Mouse (Mus musculus) stomach, embryonic 16.5 days (tissue): ENCODE data around the gene D930007J09Rik. TPM values are rescaled to one million over a fixed set of nuclear protein-coding genes. Genes with fewer than 3 reads are reported as not detected.

Experiments used
- ATAC-seq: fragments of 200-750 bp; cut with Nextera tagmentation; 2 replicates; pipeline ENCODE4 v1.8.0; 2017; ENCODE audit warnings: moderate number of reproducible peaks, moderate TSS enrichment; ENCODE audit not compliant: insufficient read depth, low FRiP score
- H3K27ac ChIP-seq: fragments of 300-500 bp; sonication (generic); 2 replicates; pipeline ENCODE4 v1.5.1; 2014; ENCODE audit warnings: low read length
- H3K27me3 ChIP-seq: fragments of 300-500 bp; sonication (generic); 2 replicates; pipeline ENCODE4 v1.6.1; 2014; ENCODE audit warnings: low read length, control low read depth, mixed read lengths; ENCODE audit not compliant: control insufficient read depth, insufficient read depth
- H3K36me3 ChIP-seq: fragments of 300-500 bp; sonication (generic); 2 replicates; pipeline ENCODE4 v1.6.1; 2014; ENCODE audit warnings: low read length; ENCODE audit not compliant: control insufficient read depth, insufficient read depth
- H3K4me1 ChIP-seq: fragments of 300-500 bp; sonication (generic); 2 replicates; pipeline ENCODE4 v1.6.1; 2014; ENCODE audit warnings: low read length, control low read depth, mixed read lengths; ENCODE audit not compliant: control insufficient read depth, insufficient read depth
- H3K4me2 ChIP-seq: fragments of 300-500 bp; sonication (generic); 2 replicates; pipeline ENCODE4 v1.6.1; 2014; ENCODE audit warnings: low read depth, low read length, mixed read lengths
- H3K4me3 ChIP-seq: fragments of 300-500 bp; sonication (generic); replicated peaks from 2 replicates; pipeline ENCODE4 v1.5.1; 2014; ENCODE audit warnings: mild to moderate bottlenecking, low read length
- H3K9ac ChIP-seq: fragments of 300-500 bp; sonication (generic); 2 replicates; pipeline ENCODE4 v1.6.1; 2014; ENCODE audit warnings: low read length
- H3K9me3 ChIP-seq: fragments of 300-500 bp; sonication (generic); replicated peaks from 2 replicates; pipeline ENCODE4 v1.6.1; 2016; ENCODE audit warnings: low read length, control low read depth; ENCODE audit not compliant: control insufficient read depth
- WGBS: fragments of 180-500 bp; shearing (Covaris S2); extraction: QIAGEN DNeasy Blood & Tissue Kit; methylation state at CpG from one replicate; pipeline ENCODE4 v1.1.7; 2014; 5-methylcytosine and 5-hydroxymethylcytosine counted together
- polyA plus RNA-seq: library from polyadenylated mRNA; unstranded; fragments of >200 nt; fragmentation: Nextera tagmentation; extraction: Ambion mirVana; gene quantifications from 2 replicates; pipeline ENCODE4 v1.2.1, GENCODE M21; 2015

The D930007J09Rik gene
- polyA plus RNA-seq, 1 experiment from 2014 or later, result not detected

DNA sequence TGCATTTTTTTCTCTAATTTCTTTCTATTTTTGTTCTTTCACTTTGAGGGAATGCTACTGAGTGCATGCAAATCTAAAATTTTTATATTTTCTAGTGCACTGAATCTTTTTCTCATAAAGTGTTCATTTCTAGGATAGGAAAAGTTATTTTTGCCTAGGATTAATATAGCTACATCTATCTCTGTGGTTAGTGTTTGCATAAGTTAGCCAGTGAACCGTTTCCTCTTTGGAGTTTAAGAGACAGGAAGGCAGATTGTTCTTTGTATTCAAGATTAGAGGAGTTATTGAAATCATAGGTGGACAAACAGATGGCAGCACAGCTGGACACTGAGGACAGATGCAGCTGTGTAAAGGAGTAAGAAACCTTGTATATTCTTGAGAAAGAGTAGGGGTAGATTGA, 36.7 kb upstream of the D930007J09Rik start:
- Histone ChIP-seq H3K4me1 (no peaks in the 10 kb centered on the region), H3K36me3 (no peaks in the 10 kb centered on the region), H3K4me2 (no peak overlapping the region), H3K4me3 (no peak overlapping the region), H3K27me3 (no peaks in the 10 kb centered on the region), H3K9ac (no peak overlapping the region), H3K27ac (no peak overlapping the region), H3K9me3 (no peaks in the 10 kb centered on the region)
- ATAC-seq, result no peak
- 33% methylated on average over 1 of the region's 1 CpGs for WGBS

GRCm38 (mm10) chr13:32834513-32834912, 31.9 kb upstream of the D930007J09Rik start:
- Histone ChIP-seq H3K27ac (no peak overlapping the region), H3K9ac (no peak overlapping the region), H3K4me1 (peaks cover 6% of the 10 kb centered on the region; the same call in 1 of the 2 replicates), H3K4me2 (no peak overlapping the region), H3K4me3 (no peak overlapping the region), H3K36me3 (no peaks in the 10 kb centered on the region), H3K27me3 (no peaks in the 10 kb centered on the region), H3K9me3 (no peaks in the 10 kb centered on the region)
- ATAC-seq, result no peak
- WGBS, result 91% methylated on average over 5 of the region's 5 CpGs

DNA sequence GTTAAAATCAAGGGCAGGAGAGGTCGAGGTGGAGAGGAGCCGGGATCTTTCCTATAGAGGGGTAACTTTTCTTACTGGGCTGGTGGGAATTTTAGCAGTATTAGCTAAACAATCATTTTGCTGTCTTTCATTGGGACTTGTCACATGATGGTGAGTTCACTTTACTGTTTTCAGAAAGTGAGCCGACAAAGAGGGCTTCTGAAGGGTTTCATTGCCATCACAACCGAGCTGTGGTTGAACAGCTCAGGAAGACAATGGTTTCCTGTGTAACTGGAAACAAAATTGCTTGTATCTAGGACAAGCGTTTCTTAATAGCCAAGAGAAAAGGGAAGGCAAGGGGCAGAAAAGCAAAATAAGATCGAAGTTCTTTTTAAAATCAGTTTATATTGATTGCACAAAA, 30.6 kb upstream of the D930007J09Rik start:
- Histone ChIP-seq H3K36me3 (no peaks in the 10 kb centered on the region), H3K27ac (no peak overlapping the region), H3K4me3 (no peak overlapping the region), H3K27me3 (no peaks in the 10 kb centered on the region), H3K4me1 (peaks cover 6% of the 10 kb centered on the region; the same call in 1 of the 2 replicates), H3K4me2 (no peak overlapping the region), H3K9me3 (no peaks in the 10 kb centered on the region), H3K9ac (no peak overlapping the region)
- ATAC-seq, result no peak
- 68% methylated on average over 6 of the region's 6 CpGs for WGBS

DNA sequence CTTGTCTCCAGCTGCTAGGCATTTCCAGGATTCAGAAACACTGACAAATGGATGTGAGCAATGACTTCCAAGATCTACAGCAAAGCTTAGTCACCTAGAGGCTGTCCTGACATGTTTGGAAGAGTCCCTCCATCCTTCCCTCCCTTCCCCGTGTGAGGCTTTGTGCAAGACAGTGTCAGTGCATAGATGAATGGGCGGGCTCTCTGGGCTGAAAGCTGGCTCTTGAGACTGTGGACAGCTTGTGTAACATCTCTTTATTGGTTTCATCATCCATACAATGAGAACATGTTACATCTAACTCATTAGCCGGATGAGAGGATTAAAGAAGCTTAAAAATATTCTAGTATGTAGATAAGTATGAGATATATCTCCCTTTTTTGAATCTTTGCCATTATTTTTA, 30.1 kb upstream of the D930007J09Rik start:
- H3K4me2 ChIP-seq, result no peak overlapping the region
- ATAC-seq, result no peak
- H3K4me3 ChIP-seq, result no peak overlapping the region
- H3K9ac ChIP-seq, result no peak overlapping the region
- no peaks in the 10 kb centered on the region for H3K27me3 ChIP-seq
- H3K27ac ChIP-seq, result no peak overlapping the region
- 57% methylated on average over 3 of the region's 3 CpGs for WGBS
- peaks cover 6% of the 10 kb centered on the region; the same call in 1 of the 2 replicates for H3K4me1 ChIP-seq
- H3K36me3 ChIP-seq, result no peaks in the 10 kb centered on the region
- H3K9me3 ChIP-seq, result no peaks in the 10 kb centered on the region

GRCm38 (mm10) chr13:32831505-32832273, 29.0 kb upstream of the D930007J09Rik start:
- no peak overlapping the region for H3K9ac ChIP-seq
- WGBS, result 64% methylated on average over 3 of the region's 3 CpGs
- H3K9me3 ChIP-seq, result no peaks in the 10 kb centered on the region
- H3K36me3 ChIP-seq, result no peaks in the 10 kb centered on the region
- H3K4me1 ChIP-seq, result peaks cover 6% of the 10 kb centered on the region; the same call in 1 of the 2 replicates
- H3K4me2 ChIP-seq, result no peak overlapping the region
- no peaks in the 10 kb centered on the region for H3K27me3 ChIP-seq
- no peak for ATAC-seq
- no peak overlapping the region for H3K4me3 ChIP-seq
- no peak overlapping the region for H3K27ac ChIP-seq

DNA sequence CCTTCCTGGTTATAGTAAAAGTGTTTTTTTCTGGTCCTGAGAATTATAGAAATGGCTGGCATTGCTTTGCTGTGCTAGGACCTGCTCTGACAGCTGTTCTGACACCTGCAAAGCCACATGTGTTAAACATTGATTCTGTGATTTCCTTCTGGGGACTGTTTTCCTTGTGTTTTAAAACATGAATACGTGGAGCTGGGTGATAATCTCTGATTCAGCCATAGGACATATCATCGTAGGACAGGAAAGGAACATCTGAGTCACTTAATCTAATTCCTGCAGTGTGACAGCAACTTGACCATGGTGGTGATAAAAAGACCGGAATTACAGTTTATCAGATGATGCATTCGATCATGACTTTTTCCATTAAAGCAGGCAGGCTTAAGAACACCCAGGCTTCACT, 26.2 kb upstream of the D930007J09Rik start:
- Histone ChIP-seq H3K4me1 (peaks cover 6% of the 10 kb centered on the region; the same call in 1 of the 2 replicates), H3K9me3 (no peaks in the 10 kb centered on the region), H3K36me3 (no peaks in the 10 kb centered on the region), H3K27me3 (no peaks in the 10 kb centered on the region), H3K4me3 (no peak overlapping the region), H3K27ac (no peak overlapping the region), H3K9ac (no peak overlapping the region), H3K4me2 (no peak overlapping the region)
- 74% methylated on average over 4 of the region's 4 CpGs for WGBS
- ATAC-seq, result no peak

GRCm38 (mm10) chr13:32827951-32828350, 25.3 kb upstream of the D930007J09Rik start:
- Histone ChIP-seq H3K4me2 (no peak overlapping the region), H3K4me1 (peaks cover 6% of the 10 kb centered on the region; the same call in 1 of the 2 replicates), H3K9ac (no peak overlapping the region), H3K27me3 (no peaks in the 10 kb centered on the region), H3K36me3 (no peaks in the 10 kb centered on the region), H3K9me3 (no peaks in the 10 kb centered on the region), H3K4me3 (no peak overlapping the region), H3K27ac (no peak overlapping the region)
- 0 out of 2 replicates have a peak, but pooled peaks have one; percentile 38 for ATAC-seq
- WGBS, result 56% methylated on average over 4 of the region's 4 CpGs

GRCm38 (mm10) chr13:32827111-32827822, 24.6 kb upstream of the D930007J09Rik start:
- 73% methylated on average over 3 of the region's 3 CpGs for WGBS
- H3K36me3 ChIP-seq, result no peaks in the 10 kb centered on the region
- H3K9me3 ChIP-seq, result no peaks in the 10 kb centered on the region
- no peak overlapping the region for H3K4me3 ChIP-seq
- H3K9ac ChIP-seq, result no peak overlapping the region
- H3K27me3 ChIP-seq, result no peaks in the 10 kb centered on the region
- no peak for ATAC-seq
- peaks cover 6% of the 10 kb centered on the region; the same call in 1 of the 2 replicates for H3K4me1 ChIP-seq
- no peak overlapping the region for H3K4me2 ChIP-seq
- H3K27ac ChIP-seq, result no peak overlapping the region

GRCm38 (mm10) chr13:32825546-32825945, 22.9 kb upstream of the D930007J09Rik start:
- Histone ChIP-seq H3K4me3 (no peak overlapping the region), H3K27ac (no peak overlapping the region), H3K36me3 (0 out of 2 replicates have a peak, but pooled peaks cover 8% of the 10 kb centered on the region), H3K4me1 (no peaks in the 10 kb centered on the region), H3K4me2 (no peak overlapping the region), H3K9ac (no peak overlapping the region), H3K27me3 (no peaks in the 10 kb centered on the region), H3K9me3 (no peaks in the 10 kb centered on the region)
- WGBS, result 92% methylated on average over 8 of the region's 8 CpGs
- no peak for ATAC-seq
